Mouse (Mus musculus) hindbrain, embryonic 10.5 days (tissue): Measurements from ENCODE around the gene Bcap31. TPM values are rescaled to one million over a fixed set of nuclear protein-coding genes. Genes with fewer than 3 reads are reported as not detected.
"Not testable (repeated sequence)": the region's sequence is repeated elsewhere in the genome, so short reads cannot be mapped to it uniquely, and the experiment has no call there.

Experiments
- DNase-seq: peaks from one replicate; pipeline ENCODE4 v3.0.0-alpha.2; 2017; ENCODE audit warnings: low spot score
- H3K27ac ChIP-seq: fragments of 300-500 bp; sonication (generic); 2 replicates; pipeline ENCODE4 v1.5.1; 2016; ENCODE audit warnings: mild to moderate bottlenecking, moderate library complexity
- H3K27me3 ChIP-seq: fragments of 300-500 bp; sonication (generic); 2 replicates; pipeline ENCODE4 v1.6.1; 2016; ENCODE audit warnings: mild to moderate bottlenecking; ENCODE audit not compliant: poor library complexity, insufficient read depth, severe bottlenecking
- H3K36me3 ChIP-seq: fragments of 300-500 bp; sonication (generic); 2 replicates; pipeline ENCODE4 v1.6.1; 2016; ENCODE audit warnings: mild to moderate bottlenecking, moderate library complexity
- H3K4me1 ChIP-seq: fragments of 300-500 bp; sonication (generic); replicated peaks from 2 replicates; pipeline ENCODE4 v1.6.1; 2016; ENCODE audit warnings: mild to moderate bottlenecking
- H3K4me3 ChIP-seq: fragments of 300-500 bp; sonication (generic); 2 replicates; pipeline ENCODE4 v1.5.1; 2016; ENCODE audit warnings: mild to moderate bottlenecking, moderate library complexity
- H3K9me3 ChIP-seq: fragments of 300-500 bp; sonication (generic); 2 replicates; pipeline ENCODE4 v1.6.1; 2016; ENCODE audit warnings: mild to moderate bottlenecking, moderate library complexity
- WGBS: fragments of 180-500 bp; shearing (Covaris S2); methylation state at CpG from one replicate; pipeline ENCODE4 v1.1.7; 2016; 5-methylcytosine and 5-hydroxymethylcytosine counted together
- polyA plus RNA-seq: library from polyadenylated mRNA; unstranded; fragments of >200 nt; fragmentation: Nextera tagmentation; extraction: Ambion mirVana; gene quantifications from 2 replicates; pipeline ENCODE4 v1.2.1, GENCODE M21; 2016

The Bcap31 gene
- polyA plus RNA-seq: 144 and 164 TPM in 2 replicates

DNA sequence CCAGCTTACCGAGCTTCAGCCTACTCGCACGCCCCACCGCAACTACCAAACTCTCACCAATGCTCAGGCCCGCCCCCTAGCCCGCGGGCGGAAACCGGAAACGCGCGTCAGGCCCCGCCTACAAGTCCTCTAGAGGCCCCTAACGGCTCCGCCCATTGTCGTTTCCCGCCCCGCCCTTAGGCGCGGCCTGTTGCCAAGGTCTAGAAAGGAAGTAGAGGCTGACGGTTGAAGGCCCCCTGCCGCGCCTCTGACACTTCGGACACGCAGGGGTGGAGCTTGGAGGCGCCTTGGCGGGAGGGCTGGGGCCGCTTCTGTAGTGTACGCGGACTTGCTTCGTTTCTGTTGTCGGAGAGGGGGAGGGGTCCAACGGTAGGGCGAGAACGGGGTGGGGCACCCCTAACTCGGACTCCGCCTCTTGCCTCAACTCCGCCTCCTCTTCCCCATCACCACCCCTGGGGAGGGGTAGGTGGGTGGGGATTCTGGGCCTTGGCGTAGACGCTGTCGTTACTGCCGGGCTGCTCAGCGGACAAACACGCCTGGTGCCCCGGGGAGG, at the start of gene Bcap31, which contains the start of gene Abcd1:
Gene Bcap31, minus strand, starts transcription at position 67 of the 553 bp plus-strand sequence.
Gene Abcd1, plus strand, starts transcription at position 489 of the 553 bp plus-strand sequence.
- H3K4me1 ChIP-seq: peaks cover 34% of the 10 kb centered on the region
- H3K27ac ChIP-seq: peak within 1 kb of the TSS; percentile 86
- H3K9me3 ChIP-seq: no peaks in the 10 kb centered on the region
- peaks cover 6% of the 10 kb centered on the region for H3K27me3 ChIP-seq
- DNase-seq: peak; percentile 94
- WGBS: 22% methylated on average over 45 of the region's 45 CpGs
- H3K36me3 ChIP-seq: peaks cover 30% of the 10 kb centered on the region
- peak within 1 kb of the TSS; percentile 60 for H3K4me3 ChIP-seq

DNA sequence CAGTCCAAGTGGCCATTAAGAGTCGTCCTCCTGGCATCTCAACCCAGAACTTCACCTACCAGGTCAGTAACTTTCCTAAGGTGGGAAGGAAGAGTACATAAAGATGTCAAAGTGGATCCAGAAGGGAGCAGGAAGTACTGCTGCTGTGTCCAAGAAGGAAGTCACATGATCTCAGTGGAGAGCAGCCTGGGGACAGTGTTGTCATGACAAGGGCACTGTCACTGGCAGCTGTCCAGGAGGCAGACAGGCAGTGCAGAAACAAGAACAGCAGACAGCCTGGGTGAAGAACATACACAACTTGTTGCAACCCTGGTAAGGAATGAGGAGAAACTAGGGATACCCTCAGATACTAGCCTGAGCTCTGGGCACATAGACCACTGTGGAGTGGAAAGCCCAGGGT, 49.3 kb upstream of the Bcap31 start:
- peaks cover 4% of the 10 kb centered on the region; the same call in 1 of the 2 replicates for H3K27me3 ChIP-seq
- no peaks in the 10 kb centered on the region for H3K4me1 ChIP-seq
- WGBS: 74% methylated on average over 1 of the region's 1 CpGs
- no peak overlapping the region for H3K4me3 ChIP-seq
- no peak overlapping the region for H3K27ac ChIP-seq
- no peak for DNase-seq
- no peaks in the 10 kb centered on the region for H3K36me3 ChIP-seq
- no peaks in the 10 kb centered on the region for H3K9me3 ChIP-seq

DNA sequence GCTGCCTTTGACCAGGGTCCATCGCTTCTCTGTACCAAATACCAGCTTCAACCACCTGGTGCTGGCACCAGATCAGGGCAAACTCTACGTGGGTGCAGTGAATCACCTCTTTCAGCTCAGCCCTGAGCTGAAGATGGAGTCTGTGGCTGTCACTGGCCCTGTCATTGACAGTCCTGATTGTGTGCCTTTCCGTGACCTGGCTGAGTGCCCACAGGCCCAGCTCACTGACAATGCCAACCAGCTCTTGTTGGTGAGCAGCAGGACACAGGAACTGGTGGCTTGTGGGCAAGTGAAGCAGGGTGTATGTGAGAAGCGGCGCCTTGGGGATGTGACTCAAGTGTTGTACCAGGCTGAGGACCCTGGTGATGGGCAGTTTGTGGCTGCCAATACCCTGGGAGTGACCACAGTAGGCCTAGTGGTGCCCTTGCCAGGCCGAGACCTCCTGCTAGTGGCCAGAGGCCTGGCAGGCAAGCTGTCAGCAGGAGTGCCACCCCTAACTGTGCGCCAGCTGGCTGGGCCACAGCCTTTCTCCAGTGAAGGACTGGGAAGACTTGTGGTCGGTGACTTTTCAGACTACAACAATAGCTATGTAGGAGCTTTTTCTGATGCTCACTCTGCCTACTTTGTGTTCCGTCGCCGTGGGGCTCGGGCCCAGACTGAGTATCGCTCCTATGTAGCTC, 42.8 kb upstream of the Bcap31 start:
- 0 out of 2 replicates have a peak, but pooled peaks cover 6% of the 10 kb centered on the region for H3K4me1 ChIP-seq
- DNase-seq: no peak
- no peaks in the 10 kb centered on the region for H3K9me3 ChIP-seq
- WGBS: 85% methylated on average over 13 of the region's 13 CpGs
- no peaks in the 10 kb centered on the region for H3K27me3 ChIP-seq
- H3K27ac ChIP-seq: no peak overlapping the region
- no peaks in the 10 kb centered on the region for H3K36me3 ChIP-seq
- no peak overlapping the region for H3K4me3 ChIP-seq

DNA sequence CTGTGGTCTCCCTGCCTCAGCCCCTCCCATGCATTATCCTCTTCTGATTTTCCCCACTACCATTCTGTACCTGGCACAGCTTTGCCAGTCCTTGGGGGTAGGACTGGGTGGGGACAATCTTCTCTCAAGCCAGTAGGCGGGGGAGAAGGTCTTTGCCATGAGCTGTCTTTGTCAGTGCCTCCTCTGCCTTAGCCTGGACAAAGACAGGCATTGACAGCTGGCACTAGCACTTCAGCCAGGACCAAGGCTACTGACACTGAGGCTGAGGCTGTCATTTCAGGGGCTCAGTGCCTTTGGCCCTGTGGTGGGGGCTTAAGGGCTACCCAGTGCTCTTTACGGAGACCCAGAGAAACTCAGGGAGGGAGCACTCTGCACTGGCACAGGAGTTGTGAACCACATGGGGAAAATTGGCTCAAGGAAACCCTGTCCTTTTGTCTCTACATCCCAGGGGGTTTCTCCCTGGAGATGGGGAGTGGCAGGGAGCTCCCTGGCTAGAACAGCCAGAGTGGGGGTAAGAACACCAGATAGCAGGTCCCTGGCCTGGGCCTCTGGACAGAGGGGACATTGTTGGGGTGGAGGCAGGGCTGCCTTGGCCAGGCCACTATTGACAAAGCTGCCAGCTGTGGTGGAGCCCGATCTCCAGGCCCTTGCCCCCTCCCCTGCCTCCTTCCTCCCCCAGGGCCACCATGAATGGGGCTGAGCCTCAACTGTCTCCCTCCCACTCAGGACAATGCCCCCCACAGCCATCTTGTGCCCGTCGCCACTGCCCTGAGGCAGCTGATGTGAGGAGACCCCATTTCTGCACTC, 40.6 kb upstream of the Bcap31 start, which contains the start of gene Plxnb3:
Gene Plxnb3, plus strand, starts transcription at position 757 of the 807 bp plus-strand sequence.
- Histone ChIP-seq H3K4me3 (no peak within 1 kb of the TSS), H3K36me3 (no peaks in the 10 kb centered on the region), H3K9me3 (no peaks in the 10 kb centered on the region), H3K27me3 (no peaks in the 10 kb centered on the region), H3K4me1 (0 out of 2 replicates have a peak, but pooled peaks cover 6% of the 10 kb centered on the region), H3K27ac (no peak within 1 kb of the TSS)
- WGBS: 71% methylated on average over 5 of the region's 5 CpGs
- no peak for DNase-seq

DNA sequence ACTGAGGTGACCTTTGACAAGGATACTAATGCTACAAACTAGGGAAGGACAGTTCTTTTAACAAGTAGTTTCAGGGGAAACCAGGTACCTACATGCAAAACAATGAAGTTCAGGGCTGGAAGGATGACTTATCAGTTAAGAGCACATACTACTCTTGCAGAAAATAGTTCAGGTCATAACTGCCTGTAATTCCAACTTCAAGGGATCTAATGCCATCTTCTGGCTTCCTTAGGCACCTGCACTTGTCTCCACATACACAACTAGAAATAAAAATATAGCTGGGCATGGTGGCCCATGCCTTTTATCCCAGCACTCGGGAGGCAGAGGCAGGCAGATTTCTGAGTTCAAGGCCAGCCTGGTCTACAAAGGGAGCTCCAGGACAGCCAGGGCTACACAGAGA, 33.0 kb upstream of the Bcap31 start:
- Histone ChIP-seq H3K4me3 (no peak overlapping the region), H3K9me3 (no peaks in the 10 kb centered on the region), H3K36me3 (no peaks in the 10 kb centered on the region), H3K27ac (no peak overlapping the region), H3K4me1 (no peaks in the 10 kb centered on the region), H3K27me3 (no peaks in the 10 kb centered on the region)
- WGBS: 88% methylated on average over 1 of the region's 1 CpGs
- no peak for DNase-seq

DNA sequence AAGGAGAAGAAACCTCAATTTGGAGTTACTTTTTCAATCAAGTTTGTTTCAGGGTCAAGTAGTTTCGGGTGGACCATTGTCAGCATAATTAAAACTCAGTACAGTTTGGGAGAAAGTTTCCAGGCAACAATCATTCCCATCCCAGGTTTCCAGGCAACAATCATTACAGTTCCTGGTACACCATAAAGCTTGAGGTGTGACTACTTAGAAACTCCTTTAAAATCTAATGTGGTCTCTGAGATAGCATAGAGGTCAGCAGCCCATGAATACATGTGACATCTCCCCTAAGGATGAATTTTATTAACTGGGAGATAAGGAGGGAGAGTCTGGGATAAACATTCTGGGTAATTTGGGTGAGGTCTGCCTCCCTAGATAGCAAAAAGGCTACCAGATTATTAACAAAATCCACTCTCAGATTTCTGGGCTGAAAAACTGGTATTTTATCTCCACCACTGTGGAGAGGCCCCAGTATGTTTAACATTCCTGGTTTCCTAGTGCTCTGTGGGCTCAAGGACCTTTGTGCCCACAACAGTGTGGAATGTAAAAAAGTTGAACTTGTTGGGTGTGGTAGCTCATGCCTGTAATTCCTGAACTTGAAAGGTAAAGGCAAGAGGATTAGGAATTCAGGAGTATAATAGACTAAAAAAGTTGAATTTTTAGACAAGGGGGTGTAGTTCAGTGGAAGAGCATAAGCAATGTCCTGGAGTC, 29.0 kb upstream of the Bcap31 start:
- Histone ChIP-seq H3K9me3 (no peaks in the 10 kb centered on the region), H3K36me3 (no peaks in the 10 kb centered on the region), H3K4me3 (no peak overlapping the region), H3K4me1 (no peaks in the 10 kb centered on the region), H3K27me3 (no peaks in the 10 kb centered on the region), H3K27ac (no peak overlapping the region)
- WGBS: 74% methylated on average over 1 of the region's 1 CpGs
- DNase-seq: no peak

DNA sequence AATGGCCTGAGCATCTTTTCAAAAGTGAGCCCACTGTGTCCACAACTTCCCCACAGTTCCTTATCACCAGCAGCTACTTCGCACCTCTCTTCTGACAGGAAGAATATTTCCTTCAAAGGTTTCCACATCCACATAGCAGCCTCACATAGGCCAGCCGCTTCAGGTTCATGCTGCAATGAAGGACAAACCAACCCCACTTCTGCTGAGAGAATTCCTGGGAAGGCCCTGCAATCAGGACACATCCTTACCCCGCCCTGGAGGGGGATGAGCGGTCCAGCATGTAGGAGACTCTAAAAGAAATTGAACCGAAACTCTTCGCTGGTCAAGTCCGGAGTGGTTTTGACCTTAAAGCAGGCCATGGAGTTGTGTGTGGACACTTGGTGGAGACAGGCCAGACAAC, 23.9 kb upstream of the Bcap31 start:
- not testable (repeated sequence) for H3K27me3 ChIP-seq, DNase-seq, H3K36me3 ChIP-seq, H3K4me1 ChIP-seq, H3K27ac ChIP-seq, H3K9me3 ChIP-seq, H3K4me3 ChIP-seq
- 91% methylated on average over 7 of the region's 7 CpGs for WGBS

DNA sequence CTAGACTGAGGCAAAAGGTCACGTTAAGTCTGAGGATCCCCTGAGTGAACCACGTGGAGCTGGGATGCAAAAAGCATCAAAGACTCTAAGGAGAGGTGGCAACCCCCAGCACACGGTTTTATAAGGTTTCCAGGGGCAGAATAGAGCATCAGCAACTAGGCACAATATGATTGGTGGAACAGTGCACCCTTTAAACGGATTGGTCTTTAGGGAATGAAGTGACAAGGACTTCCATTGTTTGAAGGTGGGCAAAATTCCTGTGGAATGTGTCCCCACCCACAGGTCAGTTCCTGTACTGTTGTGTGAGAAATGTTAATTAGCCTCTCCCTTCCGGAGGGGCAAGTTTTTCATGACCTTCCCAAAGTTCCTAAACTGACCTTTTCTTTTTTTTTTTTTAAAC, 23.2 kb upstream of the Bcap31 start:
- H3K4me1 ChIP-seq: no peaks in the 10 kb centered on the region
- H3K36me3 ChIP-seq: peaks cover 7% of the 10 kb centered on the region; the same call in 1 of the 2 replicates
- DNase-seq: no peak
- no peak overlapping the region for H3K27ac ChIP-seq
- H3K4me3 ChIP-seq: no peak overlapping the region
- peaks cover 8% of the 10 kb centered on the region; the same call in 1 of the 2 replicates for H3K27me3 ChIP-seq
- WGBS: 60% methylated on average over 5 of the region's 5 CpGs
- H3K9me3 ChIP-seq: no peaks in the 10 kb centered on the region

DNA sequence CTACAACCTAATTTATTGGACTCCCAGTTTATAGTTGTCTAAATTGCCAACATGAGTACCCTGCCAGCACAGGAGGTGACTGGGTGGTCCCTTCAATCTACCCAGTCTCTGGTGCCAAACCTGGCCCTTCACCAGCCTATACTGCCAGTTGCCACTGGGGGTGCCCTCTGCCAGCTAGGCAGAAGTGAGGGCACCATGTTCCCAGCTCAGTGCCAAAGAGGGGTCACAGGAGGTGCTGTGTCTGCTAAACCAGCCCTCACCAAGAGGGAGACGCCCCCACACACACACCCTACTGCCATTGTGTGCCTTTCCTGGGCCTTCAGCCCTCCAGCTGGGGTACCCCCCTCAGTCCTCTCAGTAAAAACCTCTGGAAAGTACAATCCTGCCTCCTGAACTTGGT, 22.2 kb upstream of the Bcap31 start:
- WGBS: 62% methylated on average over 1 of the region's 1 CpGs
- DNase-seq: no peak
- H3K9me3 ChIP-seq: no peaks in the 10 kb centered on the region
- peaks cover 7% of the 10 kb centered on the region; the same call in 1 of the 2 replicates for H3K36me3 ChIP-seq
- H3K27me3 ChIP-seq: peaks cover 8% of the 10 kb centered on the region; the same call in 1 of the 2 replicates
- no peak overlapping the region for H3K27ac ChIP-seq
- H3K4me3 ChIP-seq: no peak overlapping the region
- H3K4me1 ChIP-seq: no peaks in the 10 kb centered on the region

DNA sequence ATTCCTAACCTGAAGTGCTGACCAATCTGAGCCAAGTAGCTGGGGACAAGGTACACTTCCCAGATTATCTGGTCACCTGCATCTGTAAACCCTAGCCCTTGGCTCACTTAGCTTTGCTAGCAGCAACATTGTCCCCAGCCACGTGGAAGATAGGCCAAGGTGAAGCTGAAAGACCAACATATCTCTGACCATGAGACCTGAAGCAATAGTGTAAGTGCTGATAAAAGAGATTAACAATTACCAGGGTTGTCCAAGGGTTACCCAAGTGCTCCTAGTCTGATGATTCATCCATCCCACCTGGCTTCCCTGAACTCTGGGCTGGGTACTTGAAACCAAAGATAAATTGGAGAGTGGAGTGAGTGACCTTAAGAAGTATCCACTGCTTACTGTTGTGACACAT, 14.9 kb upstream of the Bcap31 start:
- DNase-seq: no peak
- no peak overlapping the region for H3K27ac ChIP-seq
- 55% methylated on average over 1 of the region's 1 CpGs for WGBS

DNA sequence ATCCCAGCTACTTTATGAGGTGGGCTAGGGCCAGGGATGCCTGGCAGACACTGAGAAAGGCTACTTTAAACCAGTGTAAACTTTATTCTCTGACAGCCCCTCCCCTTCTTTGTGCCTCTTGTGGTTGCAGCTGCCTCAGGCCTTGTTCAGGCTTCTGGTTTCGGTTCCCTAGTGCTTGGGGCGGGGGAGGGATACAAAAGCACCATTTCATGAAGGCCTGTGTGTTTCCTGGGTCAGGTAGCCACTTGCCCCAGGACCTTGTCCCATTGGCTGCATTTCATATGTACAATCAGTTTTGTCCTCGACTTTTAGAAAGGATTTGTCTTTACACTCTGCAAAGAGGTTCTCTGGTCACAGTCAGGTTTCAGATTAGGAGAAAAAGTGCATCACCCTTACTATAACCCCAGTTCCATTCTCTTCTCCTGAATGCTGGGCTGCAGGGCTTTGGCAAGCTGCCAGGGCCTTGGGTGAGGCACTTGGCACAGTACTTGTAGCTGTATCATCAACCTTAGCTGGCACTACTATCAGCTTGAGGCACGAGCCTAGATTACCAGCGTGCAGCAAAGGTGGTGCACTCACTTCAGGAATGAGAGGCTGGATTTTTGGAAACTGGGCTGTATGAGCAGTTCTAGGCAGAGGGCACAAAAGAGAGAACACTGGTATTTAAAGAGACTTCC, 2.8 kb upstream of the Bcap31 start:
- H3K4me1 ChIP-seq: peaks cover 34% of the 10 kb centered on the region
- WGBS: 57% methylated on average over 5 of the region's 5 CpGs
- H3K4me3 ChIP-seq: 0 out of 2 replicates have a peak overlapping the region, but pooled peaks have one; percentile 6
- H3K27me3 ChIP-seq: peaks cover 6% of the 10 kb centered on the region
- H3K27ac ChIP-seq: no peak overlapping the region
- no peaks in the 10 kb centered on the region for H3K9me3 ChIP-seq
- peaks cover 3% of the 10 kb centered on the region; the same call in 1 of the 2 replicates for H3K36me3 ChIP-seq
- no peak for DNase-seq

More for the DNA sequence above, 14.9 kb upstream of the Bcap31 start:
- Histone ChIP-seq H3K9me3 (no peaks in the 10 kb centered on the region), H3K36me3 (peaks cover 10% of the 10 kb centered on the region; the same call in 1 of the 2 replicates), H3K4me3 (no peak overlapping the region), H3K4me1 (no peaks in the 10 kb centered on the region), H3K27me3 (no peaks in the 10 kb centered on the region)

DNA sequence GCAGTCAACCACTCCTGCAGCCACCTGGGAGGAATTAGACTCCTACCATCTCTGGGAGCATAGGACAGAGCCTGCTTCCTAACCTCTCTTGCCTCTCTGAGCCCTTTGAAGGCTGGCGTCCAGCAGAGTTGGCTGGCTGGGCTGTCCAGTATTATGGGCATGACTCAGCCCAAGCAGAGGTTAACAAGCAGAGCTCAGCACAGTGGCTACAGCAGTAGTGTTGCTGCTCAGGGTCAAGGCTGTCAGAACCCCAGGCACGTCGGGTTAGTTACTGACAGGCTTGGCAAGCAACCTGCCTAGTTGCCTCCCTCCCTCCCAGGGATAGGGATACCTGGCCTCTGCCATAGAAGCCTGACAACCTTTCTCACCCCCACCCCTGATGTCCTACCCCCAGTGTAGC, 2.3 kb upstream of the Bcap31 start:
- Histone ChIP-seq H3K4me3 (peak overlapping the region; percentile 6; the same call in 1 of the 2 replicates), H3K27me3 (peaks cover 6% of the 10 kb centered on the region), H3K27ac (no peak overlapping the region), H3K4me1 (peaks cover 34% of the 10 kb centered on the region), H3K9me3 (no peaks in the 10 kb centered on the region), H3K36me3 (peaks cover 9% of the 10 kb centered on the region; the same call in 1 of the 2 replicates)
- WGBS: 44% methylated on average over 3 of the region's 3 CpGs
- peak; percentile 2 for DNase-seq
